Mouse (Mus musculus) heart, postnatal 36 days (tissue): ENCODE results near the gene Vti1a. TPM values are rescaled to one million over a fixed set of nuclear protein-coding genes. Genes with fewer than 3 reads are reported as not detected.

Experiments
- DNase-seq, 2 experiments: peaks; one replicate each; pipeline ENCODE4 v3.0.0; 2021 to 2022
- intact Hi-C: fragments of 180-260 bp; cut with DNase I; formaldehyde crosslinking; loops from one replicate; pipeline ENCODE4 v1.15.1; 2025
- total RNA-seq, 2 experiments: library from RNA; stranded (reverse); gene quantifications; 2 replicates each; pipeline ENCODE4 v1.2.3; 2021

The Vti1a gene
- total RNA-seq, 2 experiments from 2014 or later: 17.2 to 18.3 TPM

GRCm38 (mm10) chr19:55440306-55440705, 124.2 kb downstream of the Vti1a start:
- no peak for DNase-seq
- intact Hi-C loops: no loop called here

GRCm38 (mm10) chr19:55443618-55444017, 127.5 kb downstream of the Vti1a start:
- intact Hi-C loops: no loop called here
- no peak for DNase-seq

GRCm38 (mm10) chr19:55449084-55449483, 133.0 kb downstream of the Vti1a start:
- DNase-seq: no peak
- intact Hi-C loops: no loop called here

GRCm38 (mm10) chr19:55449506-55449905, 133.4 kb downstream of the Vti1a start:
- DNase-seq: no peak
- intact Hi-C loops: no loop called here

GRCm38 (mm10) chr19:55456325-55457091, 140.4 kb downstream of the Vti1a start:
- intact Hi-C loops: no loop called here
- DNase-seq: no peak

- intact Hi-C loops: no loop called here
- DNase-seq: no peak
Measured at GRCm38 (mm10) chr19:55461963-55462362, 145.9 kb downstream of the Vti1a start.

- intact Hi-C loops: no loop called here
- DNase-seq: no peak
Measured at GRCm38 (mm10) chr19:55463670-55464069, 147.6 kb downstream of the Vti1a start.

GRCm38 (mm10) chr19:55469301-55470051, 153.4 kb downstream of the Vti1a start:
- intact Hi-C loops: no loop called here
- DNase-seq: no peak

GRCm38 (mm10) chr19:55472582-55472981, 156.5 kb downstream of the Vti1a start:
- DNase-seq: no peak

GRCm38 (mm10) chr19:55474225-55474624, 158.1 kb downstream of the Vti1a start:
- no peak for DNase-seq

More at GRCm38 (mm10) chr19:55472582-55472981, 156.5 kb downstream of the Vti1a start:
- intact Hi-C loops: no loop called here

GRCm38 (mm10) chr19:55480526-55480925, 164.4 kb downstream of the Vti1a start:
- intact Hi-C loops: no loop called here
- DNase-seq: no peak

More at GRCm38 (mm10) chr19:55474225-55474624, 158.1 kb downstream of the Vti1a start:
- intact Hi-C loops: no loop called here

GRCm38 (mm10) chr19:55481308-55481707, 165.2 kb downstream of the Vti1a start:
- DNase-seq: no peak
- intact Hi-C loops: no loop called here

GRCm38 (mm10) chr19:55483526-55483925, 167.4 kb downstream of the Vti1a start:
- no peak for DNase-seq
- intact Hi-C loops: no loop called here

GRCm38 (mm10) chr19:55484559-55484958, 168.5 kb downstream of the Vti1a start:
- no peak for DNase-seq
- intact Hi-C loops: no loop called here

GRCm38 (mm10) chr19:55486473-55486872, 170.4 kb downstream of the Vti1a start:
- intact Hi-C loops: no loop called here
- no peak for DNase-seq

GRCm38 (mm10) chr19:55491126-55492076, 175.3 kb downstream of the Vti1a start:
- intact Hi-C loops: no loop called here
- DNase-seq: no peak

- intact Hi-C loops: no loop called here
- DNase-seq: no peak
Measured at GRCm38 (mm10) chr19:55496333-55496732, 180.2 kb downstream of the Vti1a start.

GRCm38 (mm10) chr19:55499179-55499863, 183.2 kb downstream of the Vti1a start:
- DNase-seq: no peak
- intact Hi-C loops: no loop called here

GRCm38 (mm10) chr19:55501985-55502384, 185.9 kb downstream of the Vti1a start:
- no peak for DNase-seq
- intact Hi-C loops: no loop called here

- intact Hi-C loops: no loop called here
- no peak for DNase-seq
Measured at GRCm38 (mm10) chr19:55503771-55504170, 187.7 kb downstream of the Vti1a start.
